Mouse (Mus musculus): ENCODE results near the gene Gm10775.
A peak's percentile ranks its signal among the peaks of the same experiment; 100 is the strongest.

Gm10775 gene

DNA sequence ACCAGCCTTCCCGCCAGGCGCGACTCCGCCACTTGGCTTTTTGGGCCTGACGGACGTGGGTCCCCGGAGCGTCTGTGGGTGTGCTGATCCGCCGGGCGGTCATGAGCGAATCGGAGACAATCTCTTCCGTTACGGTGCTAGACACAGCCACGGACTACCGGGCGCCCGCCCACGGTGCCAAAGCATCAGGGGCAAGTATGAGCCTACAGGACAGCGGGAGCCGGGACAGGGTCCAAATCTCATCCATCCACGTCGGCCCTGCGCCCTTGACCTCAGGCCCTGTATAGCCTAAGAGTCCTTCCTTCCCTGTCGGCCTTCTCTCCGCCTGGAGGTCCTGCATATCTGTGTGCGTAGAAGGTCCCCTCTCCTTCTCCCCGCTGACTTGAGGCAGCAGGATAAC, at the start of gene Gm10775:
Gene Gm10775, plus strand, starts transcription at position 301 of the 400 bp plus-strand sequence.
- DNase-seq = no peak

- DNase-seq = no peak
Observed at GRCm38 (mm10) chr13:65225945-65226344, 33.4 kb upstream of the Gm10775 start.

DNA sequence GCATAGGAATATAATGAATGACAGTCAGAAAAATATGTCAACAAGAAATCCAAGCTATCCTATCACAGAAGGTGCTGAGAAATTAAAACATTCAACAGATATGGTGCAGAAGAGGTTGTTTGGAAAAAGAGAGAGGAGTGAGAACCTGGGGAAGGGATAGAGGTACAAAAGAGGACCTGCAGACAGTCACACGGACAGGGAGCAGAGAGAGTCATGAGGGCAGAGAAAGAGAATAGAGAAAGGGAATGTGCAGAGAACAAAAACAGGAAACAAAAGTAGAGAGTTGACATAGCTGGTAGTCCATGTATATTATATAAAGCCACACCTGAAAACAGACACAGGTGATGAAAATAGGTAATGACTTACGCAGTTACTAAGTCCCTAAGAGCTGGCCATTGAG, 32.7 kb upstream of the Gm10775 start:
- DNase-seq = no peak

DNA sequence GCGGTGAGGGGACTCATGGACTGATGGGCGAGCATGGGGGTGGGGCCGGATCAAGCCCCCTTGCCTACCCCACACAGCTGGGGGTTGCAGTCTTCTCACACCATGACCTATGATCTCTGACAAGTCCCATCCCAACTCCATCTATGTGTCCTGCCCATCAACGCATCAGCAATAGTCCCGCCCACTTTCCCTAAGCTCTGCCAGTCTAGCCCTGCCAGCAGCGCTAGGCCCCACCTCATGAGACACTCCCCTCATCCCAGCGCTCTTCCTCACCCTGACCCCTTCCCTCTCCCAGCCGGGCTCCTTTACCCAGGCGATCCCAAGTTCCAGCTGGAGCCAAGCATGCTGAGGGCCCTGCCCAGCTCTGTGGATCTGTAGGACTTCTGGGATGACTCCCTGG, 22.1 kb upstream of the Gm10775 start:
- no peak for DNase-seq

- peak; percentile 98 for DNase-seq
Observed at GRCm38 (mm10) chr13:65240509-65241098, 18.7 kb upstream of the Gm10775 start.

GRCm38 (mm10) chr13:65241099-65241626, 18.2 kb upstream of the Gm10775 start:
- peak; percentile 96 for DNase-seq

DNA sequence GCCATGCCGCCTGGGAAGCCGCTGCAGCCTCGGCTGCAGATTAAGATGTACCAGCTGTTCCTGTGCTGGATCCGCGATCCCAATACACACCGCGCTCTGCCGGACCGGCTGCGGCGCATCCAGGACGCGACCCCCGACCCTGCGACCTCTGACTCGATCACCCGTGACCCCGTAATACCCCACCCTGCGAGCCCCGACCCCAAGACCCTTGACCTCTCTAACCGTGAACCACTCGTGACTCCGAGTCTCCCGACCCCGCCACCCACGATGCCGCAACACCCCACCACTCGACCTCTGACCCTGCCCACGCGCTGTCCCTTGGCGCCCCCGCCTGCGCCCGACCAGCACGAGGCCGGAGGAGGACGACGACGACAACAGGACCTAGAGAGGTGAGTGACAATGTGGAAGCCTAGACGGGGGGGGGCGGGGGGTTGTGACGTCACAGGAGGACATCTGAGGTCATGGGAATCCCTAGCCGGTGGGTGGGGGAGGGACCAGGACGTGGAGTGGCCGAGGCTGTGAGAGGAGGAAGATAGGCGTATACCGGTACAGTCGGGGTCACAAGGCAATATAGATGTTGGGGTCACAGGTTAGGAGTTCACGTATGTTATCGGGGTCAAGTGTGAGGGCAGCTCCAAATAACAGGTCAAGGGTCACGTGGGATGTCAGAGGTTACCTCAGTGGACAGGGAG, 17.6 kb upstream of the Gm10775 start:
- DNase-seq = peak; percentile 32

DNA sequence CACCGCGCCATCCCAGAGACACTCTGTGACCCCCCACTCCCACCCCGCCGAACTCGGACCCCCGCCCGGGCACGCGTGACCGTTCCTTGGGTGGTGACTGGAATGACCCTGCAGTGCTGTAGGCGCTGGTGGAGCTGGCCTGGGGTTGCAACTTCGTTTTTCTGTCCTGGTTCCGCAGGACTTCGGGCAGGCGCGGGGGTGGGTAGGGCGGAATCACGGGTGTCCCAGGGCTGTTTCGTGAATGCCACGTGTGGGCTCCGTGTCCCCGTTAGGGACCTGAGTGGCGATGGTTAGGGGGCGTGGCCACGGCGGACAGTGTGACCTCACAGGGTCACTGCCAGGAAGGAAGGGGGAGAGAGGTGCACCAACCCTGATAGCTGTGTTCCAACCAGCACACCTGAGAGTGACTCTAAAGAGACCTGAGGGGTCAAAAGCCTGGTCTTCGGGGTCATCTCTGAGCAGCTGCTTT, 17.0 kb upstream of the Gm10775 start:
- no peak for DNase-seq

DNA sequence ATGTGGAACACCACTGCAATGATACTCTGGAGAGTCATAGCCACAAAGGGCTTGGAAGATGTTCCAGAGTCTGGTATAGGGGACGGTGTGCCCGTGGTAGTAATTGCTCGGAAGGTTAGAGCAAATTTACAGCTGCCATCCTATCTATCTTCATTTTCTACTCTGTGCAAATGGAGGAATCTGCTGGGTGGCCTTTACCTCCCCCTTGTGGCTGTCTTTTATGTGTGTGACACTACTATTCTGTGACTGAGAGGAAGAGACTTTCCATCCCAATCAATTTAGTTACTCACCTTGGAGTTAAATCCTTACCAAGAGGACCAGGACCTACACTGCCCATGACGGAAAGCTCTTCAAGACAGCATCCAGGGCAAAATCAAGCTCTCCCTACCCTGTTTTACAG, 16.1 kb upstream of the Gm10775 start:
- no peak for DNase-seq

DNA sequence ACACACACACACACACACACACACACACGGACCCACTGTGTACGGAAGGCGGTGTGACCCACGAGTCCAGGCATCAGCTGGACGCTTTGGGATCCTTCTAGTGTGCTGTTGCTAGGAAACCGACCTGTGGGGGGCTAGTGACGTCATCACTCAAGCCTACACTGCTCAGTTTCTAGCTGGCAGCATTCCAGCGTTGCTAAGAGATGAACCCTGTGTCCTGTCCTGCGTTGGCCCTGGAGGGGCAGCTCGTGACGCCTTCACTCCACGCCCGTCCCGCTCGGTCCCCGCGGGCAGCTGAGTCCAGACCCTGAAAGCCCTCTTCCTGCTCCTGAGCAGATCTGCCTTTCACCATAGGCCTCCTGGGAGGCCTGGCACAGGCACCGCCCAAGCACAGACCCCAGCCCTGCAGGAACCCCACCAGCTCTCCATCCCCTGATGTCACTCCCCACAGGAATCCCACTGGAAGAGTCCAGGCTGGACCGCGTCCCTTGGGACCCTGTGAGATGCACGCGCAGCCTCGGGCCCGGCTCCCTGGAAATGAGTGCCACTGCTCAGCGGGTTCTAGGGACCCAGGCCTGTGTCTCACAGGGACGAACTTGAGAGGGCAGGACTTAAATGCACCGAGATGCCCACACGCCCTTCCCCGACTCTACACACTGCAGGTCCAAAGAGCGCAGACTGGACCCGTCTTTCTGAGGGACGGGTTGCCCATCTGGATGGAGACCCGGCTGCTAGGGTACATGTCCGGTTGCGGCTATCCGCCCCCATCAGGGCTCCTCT, 974 bp upstream of the Gm10775 start:
- DNase-seq = peak; percentile 87

DNA sequence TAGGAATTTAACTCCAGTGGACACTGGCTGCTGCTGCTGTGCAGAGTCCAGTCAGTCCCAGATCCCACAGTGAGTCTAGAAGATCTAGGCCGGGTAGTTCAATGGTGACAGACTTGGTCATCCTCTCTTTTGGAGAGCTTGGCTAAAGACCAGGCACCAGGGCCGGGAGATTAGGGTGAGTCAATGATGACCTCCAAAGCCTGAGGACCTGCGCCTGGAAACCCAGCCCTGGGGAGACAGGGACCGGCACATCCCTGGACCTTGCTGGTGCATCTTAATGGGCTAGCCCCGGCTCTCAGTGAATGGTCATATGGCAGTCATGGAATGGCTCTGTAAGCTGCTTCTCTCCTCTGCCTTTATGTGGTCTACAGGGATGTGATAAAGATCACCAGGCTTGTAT, 2.7 kb downstream of the Gm10775 start:
- DNase-seq = no peak

DNA sequence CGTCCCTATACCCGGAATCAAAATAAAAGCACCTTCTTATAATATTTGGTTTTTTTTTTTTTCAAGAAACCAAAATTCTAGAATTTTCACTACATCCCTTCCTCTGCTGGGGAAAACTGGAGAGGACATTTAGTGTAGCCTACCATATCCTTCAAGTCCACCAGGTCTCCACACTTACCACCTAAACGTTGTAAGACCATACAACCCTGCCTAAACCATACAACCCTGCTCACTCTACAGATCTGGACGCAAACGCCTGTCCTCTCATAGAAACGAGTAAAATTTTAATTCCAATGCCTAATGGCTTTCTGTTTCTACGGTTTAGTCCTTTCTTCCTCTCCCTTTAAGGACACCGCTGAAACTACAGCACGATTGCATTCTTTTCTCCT, 18.6 kb downstream of the Gm10775 start:
- no peak for DNase-seq

DNA sequence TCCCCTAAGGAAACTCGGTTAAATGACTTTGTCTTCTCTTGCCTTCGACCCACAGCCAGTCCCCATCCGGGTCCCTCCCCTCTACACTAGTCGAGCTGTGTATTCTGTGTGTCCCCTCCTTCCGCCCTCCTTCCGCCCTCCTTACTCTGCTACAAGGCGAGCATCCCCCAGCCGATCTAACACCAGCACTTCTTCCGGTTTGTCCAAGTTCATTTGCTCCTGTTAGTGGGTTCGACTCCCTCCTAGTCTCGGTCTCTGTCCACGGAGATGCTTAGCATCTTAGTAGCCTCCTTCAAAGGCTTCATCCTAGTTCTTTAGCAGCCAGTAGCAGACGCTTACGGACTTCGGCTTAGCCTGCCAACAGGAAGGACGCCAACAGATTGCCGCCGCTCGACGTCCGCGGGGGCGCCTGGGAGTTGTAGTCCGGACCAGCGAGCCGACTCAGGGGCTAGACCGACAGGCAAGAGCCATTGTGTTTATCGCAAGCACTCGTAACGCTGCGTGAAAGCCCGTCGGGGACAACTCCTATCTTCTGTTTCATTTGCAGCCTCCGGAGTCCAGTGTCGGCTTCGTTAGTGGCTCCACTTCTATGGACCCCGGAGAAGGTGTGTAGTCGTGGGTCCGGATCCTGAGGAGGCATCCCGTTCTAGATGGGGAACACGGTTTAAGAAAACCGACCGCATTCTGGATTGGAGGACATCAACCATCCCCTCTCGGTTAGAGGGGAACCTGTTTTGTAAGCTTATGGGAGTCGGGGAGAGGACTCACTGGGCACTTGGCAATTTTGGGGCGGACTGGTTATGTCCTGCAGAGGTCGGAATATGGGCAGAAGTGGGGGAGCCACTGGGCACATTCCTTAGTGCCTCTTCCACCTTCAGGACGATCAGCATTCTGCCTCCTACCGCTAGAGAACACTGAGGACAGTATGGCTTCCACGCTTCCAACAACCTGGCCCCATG, 19.3 kb downstream of the Gm10775 start, which contains the start of gene Zfp369:
Gene Zfp369, plus strand, starts transcription at position 432 of the 959 bp plus-strand sequence.
- DNase-seq = peak; percentile 94

GRCm38 (mm10) chr13:65286771-65287170, 27.4 kb downstream of the Gm10775 start:
- DNase-seq = no peak

- DNase-seq = no peak
Observed at GRCm38 (mm10) chr13:65296354-65296753, 37.0 kb downstream of the Gm10775 start.
